Mouse (Mus musculus) thymus, adult 2 months (tissue): ENCODE measurements around the gene Egr4. TPM values are rescaled to one million over a fixed set of nuclear protein-coding genes. Genes with fewer than 3 reads are reported as not detected.
A peak's percentile ranks its signal among the peaks of the same experiment; 100 is the strongest.

Experiments used
- DNase-seq: peaks from one replicate; pipeline ENCODE4 v3.0.0; 2021
- H3K27ac ChIP-seq: fragments of 200-500 bp; 2 replicates; pipeline ENCODE4 v1.5.1; 2012; ENCODE audit warnings: low read length, control low read depth; ENCODE audit not compliant: control insufficient read depth, insufficient read depth
- H3K27me3 ChIP-seq: fragments of 200-500 bp; 2 replicates; pipeline ENCODE4 v1.6.1; 2012; ENCODE audit warnings: mild to moderate bottlenecking, low read length, moderate library complexity, mixed read lengths; ENCODE audit not compliant: control insufficient read depth, insufficient read depth
- H3K36me3 ChIP-seq: fragments of 200-500 bp; 2 replicates; pipeline ENCODE4 v1.6.1; 2012; ENCODE audit warnings: mild to moderate bottlenecking, low read length, moderate library complexity; ENCODE audit not compliant: control insufficient read depth, insufficient read depth
- H3K4me1 ChIP-seq: fragments of 200-500 bp; replicated peaks from 2 replicates; pipeline ENCODE4 v1.6.1; 2012; ENCODE audit warnings: low read length; ENCODE audit not compliant: control insufficient read depth, insufficient read depth
- H3K4me3 ChIP-seq: fragments of 200-500 bp; 2 replicates; pipeline ENCODE4 v1.5.1; 2012; ENCODE audit warnings: mild to moderate bottlenecking, low read length, control low read depth, moderate library complexity; ENCODE audit not compliant: control insufficient read depth, insufficient read depth
- CTCF ChIP-seq: fragments of 200-500 bp; IDR thresholded peaks from 2 replicates; pipeline ENCODE4 v1.5.1; 2012; ENCODE audit warnings: mild to moderate bottlenecking, control low read depth, low read length, moderate library complexity, borderline replicate concordance; ENCODE audit not compliant: control insufficient read depth, poor library complexity, insufficient read depth; ENCODE audit errors: extremely low read depth
- POLR2A ChIP-seq: fragments of 200-500 bp; IDR thresholded peaks from 2 replicates; pipeline ENCODE4 v1.6.1; 2012; ENCODE audit warnings: mild to moderate bottlenecking, low read length, control low read depth, moderate library complexity; ENCODE audit not compliant: control insufficient read depth, poor library complexity, insufficient read depth; ENCODE audit errors: extremely low read depth
- WGBS: fragments of 180-500 bp; shearing (Covaris S2); methylation state at CpG from one replicate; pipeline ENCODE4 v1.1.7; 2018; 5-methylcytosine and 5-hydroxymethylcytosine counted together
- polyA plus RNA-seq: library from polyadenylated mRNA; depleted of rRNA; stranded (reverse); fragments of >200 nt; gene quantifications from 2 replicates; pipeline ENCODE4 v1.2.3, GENCODE M21; 2012; rRNA removed

The Egr4 gene
- polyA plus RNA-seq, result 0.12 and 0.19 TPM in 2 replicates

DNA sequence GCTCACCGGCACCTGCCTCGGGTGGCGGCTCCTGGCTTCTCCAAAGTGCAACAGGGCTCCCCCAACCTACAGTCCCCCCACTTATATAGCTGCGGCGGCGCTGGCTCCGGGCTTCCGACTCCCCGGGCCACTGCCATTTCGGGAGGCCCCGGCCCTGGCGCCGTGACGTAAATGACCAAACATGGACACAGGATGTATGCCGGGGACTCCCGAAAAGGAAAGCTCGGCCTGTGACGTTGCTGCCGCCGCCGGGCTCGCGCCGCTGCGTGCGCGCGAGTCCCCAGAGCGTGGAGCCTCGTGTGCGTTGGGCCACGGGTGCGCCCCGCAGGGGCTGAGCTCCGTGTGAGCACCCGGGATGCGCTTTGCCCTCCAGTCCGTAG, at the start of gene Egr4:
Gene Egr4 (minus strand): TSS at position 59 of the 380 bp plus-strand sequence.
- 1% methylated on average over 38 of the region's 38 CpGs for WGBS
- Histone ChIP-seq H3K27ac (no peak within 1 kb of the TSS), H3K4me3 (peak within 1 kb of the TSS; percentile 19), H3K27me3 (peaks cover 13% of the 10 kb centered on the region), H3K4me1 (peaks cover 8% of the 10 kb centered on the region; the same call in 1 of the 2 replicates), H3K36me3 (no peaks in the 10 kb centered on the region)
- TF ChIP-seq CTCF (no peak), POLR2A (no peak)
- peak; percentile 22 for DNase-seq

DNA sequence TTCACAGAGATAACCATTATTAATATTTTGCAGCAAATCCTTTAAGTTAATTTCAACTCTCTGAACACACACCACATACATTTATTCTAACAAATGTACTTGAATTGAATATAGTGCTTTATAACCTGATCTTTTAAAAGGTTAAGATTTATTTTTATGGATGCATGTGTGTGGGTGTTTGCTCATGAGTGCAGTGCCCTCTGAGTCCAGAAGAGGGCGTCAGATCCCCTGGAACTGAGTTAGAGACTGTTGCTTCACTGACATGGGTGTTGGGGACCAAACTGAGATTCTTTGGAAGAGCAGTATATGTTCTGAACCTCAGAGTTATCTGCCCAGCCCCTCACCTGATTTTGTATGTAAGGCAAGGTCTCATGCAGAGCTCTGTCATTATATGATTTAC, 49.0 kb upstream of the Egr4 start:
- no peaks in the 10 kb centered on the region for H3K27me3 ChIP-seq
- WGBS, result 30% methylated on average over 1 of the region's 1 CpGs
- H3K4me1 ChIP-seq, result no peaks in the 10 kb centered on the region
- TF ChIP-seq CTCF (no peak), POLR2A (no peak)
- no peaks in the 10 kb centered on the region for H3K36me3 ChIP-seq
- no peak overlapping the region for H3K27ac ChIP-seq
- no peak for DNase-seq
- no peak overlapping the region for H3K4me3 ChIP-seq

DNA sequence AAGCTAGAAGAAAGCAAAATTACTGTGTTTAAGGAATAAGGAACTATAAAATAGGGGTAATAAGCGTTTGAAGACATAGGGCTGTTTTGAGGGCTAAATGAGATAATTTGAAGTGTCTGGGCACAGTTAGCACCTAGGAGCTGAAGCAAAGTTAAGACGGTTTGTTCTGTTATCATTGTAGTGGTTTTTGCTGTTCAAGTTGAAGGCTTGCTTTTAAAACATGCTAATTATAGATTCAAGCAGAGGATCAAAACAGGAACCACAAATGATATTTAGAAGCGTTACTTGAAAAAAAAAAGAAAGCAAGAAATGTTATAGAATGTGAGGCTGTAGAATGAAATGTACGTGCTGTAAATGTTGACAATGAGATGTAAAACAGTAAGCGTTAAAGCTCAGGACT, 34.3 kb upstream of the Egr4 start:
- TF ChIP-seq POLR2A, result no peak
- no peak for TF ChIP-seq CTCF
- Histone ChIP-seq H3K27ac (no peak overlapping the region), H3K4me3 (no peak overlapping the region), H3K27me3 (no peaks in the 10 kb centered on the region), H3K36me3 (no peaks in the 10 kb centered on the region), H3K4me1 (no peaks in the 10 kb centered on the region)
- no peak for DNase-seq
- WGBS, result 68% methylated on average over 5 of the region's 5 CpGs

DNA sequence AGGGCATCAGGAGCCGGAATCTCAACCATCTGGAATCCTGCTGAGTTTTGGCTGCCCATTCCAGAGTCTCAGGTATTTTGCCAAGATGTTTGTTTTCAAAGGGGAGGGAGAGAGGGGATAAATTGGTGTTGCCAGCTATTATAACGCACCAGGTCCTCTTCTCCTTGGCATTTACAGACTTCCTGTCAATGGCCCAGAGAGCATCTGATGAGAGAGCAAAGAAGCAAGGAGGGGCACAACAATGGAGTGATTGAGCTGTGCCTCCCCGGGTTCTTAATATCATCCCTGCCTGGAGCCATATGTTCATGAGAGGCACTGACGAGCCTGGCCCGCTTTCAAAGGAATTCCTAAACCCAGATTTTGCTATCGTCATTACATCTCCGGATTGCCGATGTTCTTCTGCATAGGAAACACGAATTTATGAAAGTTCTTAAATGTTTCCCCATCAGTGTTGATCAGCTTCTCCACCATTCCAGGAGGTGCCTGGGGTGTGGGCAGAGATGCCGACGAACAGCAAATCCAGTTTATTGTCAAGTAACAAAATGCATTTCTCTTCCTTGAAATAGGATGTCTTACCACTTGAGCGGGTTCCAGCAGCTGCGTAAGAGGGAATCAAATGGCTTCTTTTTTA, 31.0 kb upstream of the Egr4 start:
- no peak for DNase-seq
- Histone ChIP-seq H3K27ac (no peak overlapping the region), H3K4me1 (no peaks in the 10 kb centered on the region), H3K4me3 (no peak overlapping the region), H3K27me3 (no peaks in the 10 kb centered on the region), H3K36me3 (no peaks in the 10 kb centered on the region)
- WGBS, result 91% methylated on average over 13 of the region's 13 CpGs
- TF ChIP-seq CTCF, result no peak
- no peak for TF ChIP-seq POLR2A

DNA sequence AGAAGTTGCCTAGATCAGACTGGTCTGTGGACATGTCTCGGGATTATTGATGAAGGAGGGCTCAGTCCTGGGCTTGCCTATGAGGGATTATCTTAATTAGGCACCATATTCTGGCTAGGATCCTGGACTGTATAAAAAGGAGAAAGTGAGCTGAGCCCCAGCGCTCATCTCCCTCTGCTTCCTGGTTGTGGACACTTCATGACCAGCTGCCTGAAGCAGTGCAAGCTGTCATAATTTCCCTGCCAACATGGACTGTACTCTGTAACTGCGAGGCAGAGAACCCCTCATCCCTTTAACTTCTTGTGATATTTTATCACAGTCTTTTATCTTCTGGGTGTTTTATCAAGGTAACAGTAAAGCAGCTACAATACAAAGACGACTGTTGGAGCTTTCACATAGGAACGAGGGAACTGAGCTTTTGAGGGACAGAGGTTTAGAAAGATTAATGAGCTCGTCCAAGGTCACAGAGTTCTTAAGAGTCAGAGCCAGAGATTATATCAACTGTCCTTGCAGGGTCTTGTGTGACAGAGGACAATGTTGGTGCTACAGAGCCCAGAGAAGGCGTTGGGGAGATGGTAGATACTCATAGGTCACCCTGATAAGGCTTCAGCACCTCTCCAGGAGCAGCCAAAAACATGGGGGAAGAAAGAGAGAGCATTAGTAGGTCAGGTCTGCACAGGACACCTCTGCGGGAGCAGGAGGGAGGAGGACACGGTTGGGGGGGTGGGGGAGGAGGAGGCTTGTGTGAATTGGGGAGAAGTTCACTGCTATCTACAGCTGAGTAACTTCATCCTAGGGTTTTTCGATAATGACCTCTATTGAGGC, 30.2 kb upstream of the Egr4 start:
- H3K27me3 ChIP-seq, result no peaks in the 10 kb centered on the region
- whole genome bisulfite sequencing, result 79% methylated on average over 10 of the region's 10 CpGs
- no peak for TF ChIP-seq CTCF
- TF ChIP-seq POLR2A, result no peak
- no peak overlapping the region for H3K27ac ChIP-seq
- no peaks in the 10 kb centered on the region for H3K36me3 ChIP-seq
- no peak overlapping the region for H3K4me3 ChIP-seq
- no peak for DNase-seq
- H3K4me1 ChIP-seq, result no peaks in the 10 kb centered on the region

DNA sequence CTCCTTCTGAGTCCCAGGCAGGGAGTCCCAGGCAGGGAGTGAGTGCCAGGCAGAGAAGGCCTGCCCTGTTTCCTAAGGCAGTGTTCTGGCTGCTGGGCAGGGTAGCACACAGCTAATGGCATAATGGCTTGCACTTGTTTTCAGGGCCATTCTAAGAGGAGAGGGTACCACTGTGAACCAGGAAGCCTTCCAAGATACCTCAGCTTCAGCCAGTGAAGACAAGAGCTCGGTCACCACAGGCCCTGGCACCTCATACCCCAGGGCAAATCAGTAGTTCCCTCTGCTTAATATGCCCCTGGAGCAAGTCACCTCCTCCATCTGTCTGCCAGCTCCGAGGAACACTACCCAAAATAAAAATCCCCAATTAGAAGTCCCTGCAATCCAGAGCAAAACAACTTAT, 9.4 kb upstream of the Egr4 start:
- Histone ChIP-seq H3K36me3 (no peaks in the 10 kb centered on the region), H3K27me3 (no peaks in the 10 kb centered on the region; the same call in 1 of the 2 replicates), H3K4me3 (no peak overlapping the region), H3K4me1 (no peaks in the 10 kb centered on the region), H3K27ac (no peak overlapping the region)
- DNase-seq, result no peak
- TF ChIP-seq CTCF, result no peak
- TF ChIP-seq POLR2A, result no peak
- 74% methylated on average over 2 of the region's 2 CpGs for WGBS

DNA sequence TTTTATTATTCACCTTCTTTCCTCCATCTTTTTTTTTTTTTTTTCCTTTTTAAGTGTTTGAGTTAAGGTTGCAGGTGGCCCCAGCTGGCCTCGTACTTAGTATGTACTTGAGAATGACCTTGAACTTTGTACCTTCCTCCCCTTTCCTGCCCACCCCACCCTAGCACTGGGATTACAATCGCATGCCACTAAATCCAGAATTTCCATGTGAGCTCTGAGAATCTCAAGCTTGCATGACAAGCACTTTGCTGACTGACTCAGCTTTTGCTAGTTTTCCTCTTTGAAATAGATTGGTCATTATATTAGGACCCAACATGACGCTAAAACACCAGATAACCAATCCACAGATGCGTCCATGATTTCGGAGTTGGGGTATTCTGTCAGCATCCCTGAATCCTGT, 8.6 kb upstream of the Egr4 start:
- H3K27me3 ChIP-seq, result no peaks in the 10 kb centered on the region; the same call in 1 of the 2 replicates
- H3K4me3 ChIP-seq, result no peak overlapping the region
- no peak for TF ChIP-seq CTCF
- no peak for TF ChIP-seq POLR2A
- H3K27ac ChIP-seq, result no peak overlapping the region
- no peaks in the 10 kb centered on the region for H3K36me3 ChIP-seq
- WGBS, result 86% methylated on average over 5 of the region's 5 CpGs
- DNase-seq, result no peak
- H3K4me1 ChIP-seq, result no peaks in the 10 kb centered on the region
